Mouse (Mus musculus) heart, embryonic 11.5 days (tissue): ENCODE measurements around the gene Zfp827. TPM values are rescaled to one million over a fixed set of nuclear protein-coding genes. Genes with fewer than 3 reads are reported as not detected.
A peak's percentile ranks its signal among the peaks of the same experiment; 100 is the strongest.

Experiments used
- ATAC-seq: fragments of 200-750 bp; cut with Nextera tagmentation; replicated peaks from 2 replicates; pipeline ENCODE4 v1.8.0; 2017; ENCODE audit warnings: moderate library complexity; ENCODE audit not compliant: insufficient number of reproducible peaks, low FRiP score, low TSS enrichment
- H3K27ac ChIP-seq: fragments of 300-500 bp; sonication (generic); 2 replicates; pipeline ENCODE4 v1.5.1; 2014; ENCODE audit warnings: mild to moderate bottlenecking, low read depth, low read length
- H3K27me3 ChIP-seq: fragments of 300-500 bp; sonication (generic); 2 replicates; pipeline ENCODE4 v1.6.1; 2014; ENCODE audit warnings: mild to moderate bottlenecking, low read length, mixed read lengths; ENCODE audit not compliant: control insufficient read depth, insufficient read depth
- H3K36me3 ChIP-seq: fragments of 300-500 bp; sonication (generic); 2 replicates; pipeline ENCODE4 v1.6.1; 2014; ENCODE audit warnings: mild to moderate bottlenecking, low read length, moderate library complexity, mixed read lengths; ENCODE audit not compliant: control insufficient read depth, insufficient read depth
- H3K4me1 ChIP-seq: fragments of 300-500 bp; sonication (generic); 2 replicates; pipeline ENCODE4 v1.6.1; 2014; ENCODE audit warnings: low read length; ENCODE audit not compliant: control insufficient read depth, insufficient read depth
- H3K4me2 ChIP-seq: fragments of 300-500 bp; sonication (generic); 2 replicates; pipeline ENCODE4 v1.6.1; 2014; ENCODE audit warnings: mild to moderate bottlenecking, moderate library complexity
- H3K4me3 ChIP-seq: fragments of 300-500 bp; sonication (generic); 2 replicates; pipeline ENCODE4 v1.5.1; 2014; ENCODE audit warnings: low read depth, low read length
- H3K9ac ChIP-seq: fragments of 300-500 bp; sonication (generic); 2 replicates; pipeline ENCODE4 v1.6.1; 2014; ENCODE audit warnings: mild to moderate bottlenecking, low read depth, low read length, moderate library complexity
- H3K9me3 ChIP-seq: fragments of 300-500 bp; sonication (generic); replicated peaks from 2 replicates; pipeline ENCODE4 v1.6.1; 2016; ENCODE audit warnings: low read length; ENCODE audit not compliant: control insufficient read depth
- WGBS: fragments of 180-500 bp; shearing (Covaris S2); extraction: QIAGEN DNeasy Blood & Tissue Kit; methylation state at CpG from one replicate; pipeline ENCODE4 v1.1.7; 2014; ENCODE audit not compliant: insufficient replicate concordance; 5-methylcytosine and 5-hydroxymethylcytosine counted together
- polyA plus RNA-seq: library from polyadenylated mRNA; unstranded; fragments of >200 nt; fragmentation: Nextera tagmentation; extraction: Ambion mirVana; gene quantifications from 2 replicates; pipeline ENCODE4 v1.2.1, GENCODE M21; 2014

Zfp827 gene
- 10.5 and 11.3 TPM in 2 replicates for polyA plus RNA-seq

- Histone ChIP-seq H3K9ac (peak within 1 kb of the TSS; percentile 100), H3K36me3 (no peaks in the 10 kb centered on the region), H3K27ac (peak within 1 kb of the TSS; percentile 100), H3K4me1 (peaks cover 16% of the 10 kb centered on the region), H3K27me3 (no peaks in the 10 kb centered on the region), H3K4me3 (peak within 1 kb of the TSS; percentile 91), H3K4me2 (peak within 1 kb of the TSS; percentile 67), H3K9me3 (no peaks in the 10 kb centered on the region)
- under 1% methylated on average over 32 of the region's 32 CpGs for WGBS
- peak; percentile 13; the same call in 1 of the 2 replicates for ATAC-seq
Measured at GRCm38 (mm10) chr8:79027977-79028487, at the start of gene Zfp827. Gene Zfp827 (plus strand): TSS chr8:79028437.

- Histone ChIP-seq H3K9me3 (no peaks in the 10 kb centered on the region), H3K4me3 (no peak overlapping the region), H3K27me3 (no peaks in the 10 kb centered on the region), H3K36me3 (no peaks in the 10 kb centered on the region), H3K9ac (no peak overlapping the region), H3K27ac (no peak overlapping the region), H3K4me2 (no peak overlapping the region), H3K4me1 (no peaks in the 10 kb centered on the region)
- no peak for ATAC-seq
Measured at GRCm38 (mm10) chr8:79004341-79004740, 23.9 kb upstream of the Zfp827 start.

DNA sequence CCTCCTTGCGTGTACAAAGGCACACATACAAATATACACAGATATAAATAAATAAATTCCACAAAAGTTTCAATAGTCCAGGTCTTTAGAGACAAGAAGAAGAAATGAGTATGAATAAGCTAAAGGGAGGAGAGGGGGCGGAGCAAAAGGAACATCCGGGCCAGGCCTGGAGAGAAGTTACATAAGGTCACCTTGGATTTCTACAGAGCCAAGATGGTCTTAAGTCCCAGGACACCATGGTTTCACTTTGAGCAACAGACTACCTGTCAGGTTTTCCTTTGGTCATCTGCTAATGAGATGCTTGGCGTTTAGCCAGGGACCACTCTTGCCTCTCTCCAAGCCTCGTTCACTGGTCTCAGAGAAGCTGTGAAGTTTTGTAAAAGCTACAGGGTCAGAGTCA is 13.2 kb upstream of the Zfp827 start:
- Histone ChIP-seq H3K27me3 (no peaks in the 10 kb centered on the region), H3K36me3 (no peaks in the 10 kb centered on the region), H3K4me1 (no peaks in the 10 kb centered on the region), H3K4me2 (no peak overlapping the region), H3K27ac (no peak overlapping the region), H3K4me3 (no peak overlapping the region), H3K9ac (no peak overlapping the region), H3K9me3 (no peaks in the 10 kb centered on the region)
- ATAC-seq, result no peak
- WGBS, result 77% methylated on average over 5 of the region's 5 CpGs

- WGBS, result 77% methylated on average over 4 of the region's 4 CpGs
Measured at GRCm38 (mm10) chr8:79016076-79016475, 12.2 kb upstream of the Zfp827 start.

DNA sequence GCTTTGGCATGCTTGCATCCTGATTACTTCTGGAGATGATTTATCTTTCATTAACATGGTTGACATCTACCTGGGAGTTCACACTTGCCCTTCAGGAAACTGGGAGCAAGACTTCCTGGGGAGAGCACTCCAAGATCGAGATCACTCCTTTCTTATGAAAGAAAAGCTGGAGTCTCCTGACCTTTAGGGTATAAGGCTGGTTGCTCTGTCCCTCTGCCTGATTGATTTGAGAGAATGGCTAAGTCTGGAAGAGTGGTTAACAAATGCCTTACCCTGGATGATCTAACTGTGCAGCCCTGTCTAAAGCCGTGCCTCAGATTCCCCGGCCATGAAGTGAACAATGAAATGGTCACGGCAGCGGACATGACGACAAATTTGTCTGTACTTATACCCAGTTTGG is 11.7 kb upstream of the Zfp827 start:
- Histone ChIP-seq H3K36me3 (no peaks in the 10 kb centered on the region), H3K4me3 (no peak overlapping the region), H3K4me2 (no peak overlapping the region), H3K27ac (no peak overlapping the region), H3K27me3 (no peaks in the 10 kb centered on the region), H3K9me3 (no peaks in the 10 kb centered on the region), H3K4me1 (no peaks in the 10 kb centered on the region), H3K9ac (no peak overlapping the region)
- WGBS, result 62% methylated on average over 6 of the region's 6 CpGs
- ATAC-seq, result no peak

More at GRCm38 (mm10) chr8:79016076-79016475, 12.2 kb upstream of the Zfp827 start:
- H3K36me3 ChIP-seq, result no peaks in the 10 kb centered on the region
- H3K9ac ChIP-seq, result no peak overlapping the region
- ATAC-seq, result no peak
- no peak overlapping the region for H3K4me2 ChIP-seq
- H3K4me3 ChIP-seq, result no peak overlapping the region
- no peak overlapping the region for H3K27ac ChIP-seq
- H3K9me3 ChIP-seq, result no peaks in the 10 kb centered on the region
- no peaks in the 10 kb centered on the region for H3K4me1 ChIP-seq
- no peaks in the 10 kb centered on the region for H3K27me3 ChIP-seq

GRCm38 (mm10) chr8:79023922-79024321 is 4.3 kb upstream of the Zfp827 start:
- no peak for ATAC-seq
- H3K9me3 ChIP-seq, result no peaks in the 10 kb centered on the region
- WGBS, result 85% methylated on average over 1 of the region's 1 CpGs
- H3K4me3 ChIP-seq, result no peak overlapping the region
- no peak overlapping the region for H3K4me2 ChIP-seq
- no peaks in the 10 kb centered on the region for H3K27me3 ChIP-seq
- no peaks in the 10 kb centered on the region for H3K4me1 ChIP-seq
- H3K36me3 ChIP-seq, result no peaks in the 10 kb centered on the region
- no peak overlapping the region for H3K27ac ChIP-seq
- H3K9ac ChIP-seq, result no peak overlapping the region

DNA sequence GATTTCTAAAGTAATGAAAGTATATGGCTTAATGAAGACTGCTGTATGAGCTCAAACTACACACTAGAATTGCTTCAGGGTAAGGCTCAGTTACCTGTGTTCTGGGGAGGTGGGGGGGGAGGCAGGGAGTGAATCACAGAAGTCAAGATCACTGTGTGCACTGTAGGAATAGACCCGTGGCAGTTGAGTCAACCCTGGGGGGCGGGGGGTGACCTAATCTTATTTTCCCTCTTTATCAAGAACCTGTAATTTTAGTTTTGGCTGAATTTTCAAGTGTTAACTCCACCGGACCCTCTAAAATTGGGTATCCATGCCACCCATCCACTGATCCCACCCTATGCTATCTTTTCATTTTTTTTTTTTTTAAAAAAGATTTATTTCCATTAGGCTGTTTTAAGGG is 918 bp upstream of the Zfp827 start:
- Histone ChIP-seq H3K4me3 (peak overlapping the region; percentile 91), H3K36me3 (no peaks in the 10 kb centered on the region), H3K9ac (peak overlapping the region; percentile 100; the same call in 1 of the 2 replicates), H3K4me2 (peak overlapping the region; percentile 67), H3K9me3 (no peaks in the 10 kb centered on the region), H3K27ac (no peak overlapping the region), H3K4me1 (peaks cover 10% of the 10 kb centered on the region), H3K27me3 (no peaks in the 10 kb centered on the region)
- 34% methylated on average over 3 of the region's 3 CpGs for WGBS
- ATAC-seq, result no peak

DNA sequence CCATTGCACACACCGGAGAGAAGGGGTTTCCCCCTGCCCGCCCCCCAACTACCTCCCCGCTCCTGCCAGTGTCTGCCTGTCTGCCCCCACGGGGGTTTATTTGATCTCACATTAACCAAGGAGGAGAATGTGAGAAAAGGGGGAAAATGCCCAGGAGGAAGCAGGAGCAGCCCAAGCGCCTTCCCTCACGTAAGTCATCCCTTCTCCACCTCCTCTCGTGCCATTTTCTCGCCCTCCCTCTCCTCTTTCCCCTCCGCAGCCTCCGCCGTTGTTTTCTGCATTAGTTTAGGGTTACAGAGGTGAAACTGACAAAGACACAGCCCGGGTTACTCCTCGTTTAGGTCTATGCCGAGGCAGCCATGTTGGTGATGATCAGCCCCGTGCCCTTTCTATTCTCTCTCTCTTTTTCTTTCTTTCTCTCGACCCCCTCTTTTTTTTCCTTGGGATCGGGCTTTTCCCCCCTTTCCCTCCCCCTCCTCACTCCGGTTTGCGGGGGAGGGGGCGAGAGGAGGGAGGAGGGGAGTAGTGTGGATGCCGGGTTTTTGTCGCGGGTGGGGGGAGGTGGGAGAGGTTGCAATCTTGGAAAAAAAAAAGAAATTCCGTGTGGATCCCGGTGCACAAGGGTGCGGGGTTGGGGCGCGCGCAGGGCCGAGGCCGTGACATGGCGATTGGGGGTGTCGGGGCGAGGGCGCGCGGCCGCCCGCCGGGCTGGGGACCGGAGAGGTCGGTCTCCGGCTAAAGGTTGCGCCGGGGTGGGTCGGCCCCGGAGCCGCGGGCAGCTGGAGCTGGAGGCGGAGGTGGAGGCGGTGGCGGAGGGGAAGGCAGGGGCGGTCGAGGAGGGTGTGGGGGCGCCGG is 531 bp downstream of the Zfp827 start:
- Histone ChIP-seq H3K27me3 (no peaks in the 10 kb centered on the region), H3K9me3 (no peaks in the 10 kb centered on the region), H3K9ac (peak overlapping the region; percentile 100), H3K4me3 (peak overlapping the region; percentile 91), H3K36me3 (no peaks in the 10 kb centered on the region), H3K27ac (peak overlapping the region; percentile 100), H3K4me2 (peak overlapping the region; percentile 67), H3K4me1 (peaks cover 20% of the 10 kb centered on the region)
- under 1% methylated on average over 49 of the region's 56 CpGs for WGBS
- no peak for ATAC-seq
